ENCODE assay signal across 13 mouse cellular contexts in the genomic region with DNA sequence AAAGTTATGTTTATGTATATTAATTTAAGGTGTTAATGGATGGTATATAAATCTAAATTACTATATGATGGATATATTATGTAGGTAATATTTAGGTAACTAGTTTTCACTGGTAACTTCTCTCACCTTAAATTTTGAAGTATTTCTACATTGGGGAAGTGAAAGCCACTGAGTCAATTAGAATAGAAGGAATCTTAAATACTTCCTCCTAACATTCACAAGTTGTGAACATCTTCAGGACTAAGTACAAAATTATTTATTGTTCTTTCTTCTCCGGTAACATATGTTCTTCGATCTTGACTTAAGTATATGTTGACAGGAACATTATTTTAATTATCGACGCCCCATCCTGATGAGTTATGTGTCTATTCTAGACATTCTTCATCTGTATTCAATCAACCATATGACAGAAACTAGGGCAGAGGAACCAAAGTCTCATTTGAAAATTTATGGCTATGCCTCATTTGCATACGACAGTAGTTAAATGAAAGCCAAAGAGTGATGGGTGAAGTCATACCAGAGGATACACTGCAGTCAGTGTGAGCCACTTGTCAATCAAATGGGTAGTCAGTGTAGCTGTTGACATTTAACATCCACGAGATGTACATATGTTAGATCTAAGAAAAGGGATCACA.
"Had no signal": no experiment of that assay in that cellular context is flagged by ENCODE, and none has a peak within 500 bp of the region (broad histone marks: within the 10 kb centered on the region; RNA-seq: fewer than 3 reads in every experiment).

No protein-coding gene starts in this region.

- DNase-seq: kidney, adult 18-20 months; kidney, postnatal 10 days; lung, adult 2 months; lung, postnatal 36 days; thymus, adult 18-20 months; thymus, postnatal 14 days had no signal

- ATAC-seq: lung, postnatal 0 days; midbrain, embryonic 16.5 days had no signal

- H3K4me1 ChIP-seq: liver, embryonic 15.5 days; midbrain, embryonic 12.5 days had no signal

- H3K4me3 ChIP-seq: limb, embryonic 10.5 days; liver, embryonic 15.5 days; megakaryocyte, embryonic 14.5 days; midbrain, embryonic 12.5 days had no signal

- H3K27ac ChIP-seq: limb, embryonic 10.5 days; liver, embryonic 15.5 days; midbrain, embryonic 12.5 days had no signal

- H3K4me2 ChIP-seq: liver, embryonic 11.5 days; liver, embryonic 15.5 days; midbrain, embryonic 12.5 days had no signal

- H3K27me3 ChIP-seq: liver, embryonic 15.5 days; megakaryocyte, embryonic 14.5 days; midbrain, embryonic 12.5 days had no signal

- H3K9me3 ChIP-seq: limb, embryonic 10.5 days; liver, embryonic 15.5 days; megakaryocyte, embryonic 14.5 days; midbrain, embryonic 12.5 days had no signal

- H3K36me3 ChIP-seq: liver, embryonic 15.5 days had no signal

- H3K9ac ChIP-seq: liver, embryonic 15.5 days; midbrain, embryonic 12.5 days had no signal
